Mouse (Mus musculus) CH12.LX (cell line): ENCODE data around the gene Wnt7a.

Experiments used
- POLR2A ChIP-seq: IDR thresholded peaks from 2 replicates; pipeline ENCODE4 v1.6.1; 2011; ENCODE audit warnings: low read depth, mild to moderate bottlenecking, improper control_type of control experiment, low read length
- SMC3 ChIP-seq: IDR thresholded peaks from 2 replicates; pipeline ENCODE4 v1.6.1; 2011; ENCODE audit warnings: low read depth, low read length, improper control_type of control experiment

DNA sequence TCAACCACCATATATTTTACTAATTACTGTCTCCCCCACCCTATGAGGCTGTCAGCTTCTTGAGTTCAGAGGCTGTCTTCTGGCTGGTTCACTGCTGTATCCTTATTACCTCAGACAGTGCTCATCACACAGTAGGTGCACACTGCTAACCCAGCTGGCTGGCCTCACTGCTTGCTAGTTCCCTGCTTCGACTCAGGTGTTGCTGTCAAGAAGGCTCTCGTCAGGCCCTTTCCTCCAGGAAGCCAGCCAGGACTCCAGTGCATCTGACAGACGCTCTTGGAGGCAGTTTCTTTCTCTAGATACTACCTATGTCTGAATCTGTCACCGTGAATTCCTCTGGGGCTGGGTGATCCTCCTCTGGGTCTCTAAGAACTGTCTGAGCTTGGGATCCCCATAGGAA is 85.6 kb downstream of the Wnt7a start:
- TF ChIP-seq SMC3, result no peak
- no peak for TF ChIP-seq POLR2A
